Mouse (Mus musculus) hindbrain, embryonic 14.5 days (tissue): ENCODE measurements at regions not wholly inside any gene's neighbourhood (a gene's known extent, or its start where the extent isn't known, plus 50 kb on each side); places are given as distances from the start of the nearest gene placed in this dataset.

Experiments
- ATAC-seq: fragments of 200-750 bp; cut with Nextera tagmentation; 2 replicates; pipeline ENCODE4 v1.8.0; 2017; ENCODE audit warnings: moderate number of reproducible peaks, mild to moderate bottlenecking, moderate TSS enrichment, moderate library complexity; ENCODE audit not compliant: low FRiP score
- DNase-seq: peaks from one replicate; pipeline ENCODE4 v3.0.0-alpha.2; 2015; ENCODE audit warnings: low spot score
- H3K27ac ChIP-seq: fragments of 300-500 bp; sonication (generic); 2 replicates; pipeline ENCODE4 v1.5.1; 2014; ENCODE audit warnings: mild to moderate bottlenecking, moderate library complexity
- H3K27me3 ChIP-seq: fragments of 300-500 bp; sonication (generic); 2 replicates; pipeline ENCODE4 v1.6.1; 2014; ENCODE audit warnings: mild to moderate bottlenecking, low read length, mixed read lengths; ENCODE audit not compliant: control insufficient read depth, insufficient read depth
- H3K36me3 ChIP-seq: fragments of 300-500 bp; sonication (generic); replicated peaks from 2 replicates; pipeline ENCODE4 v1.6.1; 2014; ENCODE audit not compliant: control insufficient read depth, insufficient read depth
- H3K4me1 ChIP-seq: fragments of 300-500 bp; sonication (generic); replicated peaks from 2 replicates; pipeline ENCODE4 v1.6.1; 2014; ENCODE audit warnings: antibody characterized with exemption, low read length, mixed read lengths; ENCODE audit not compliant: control insufficient read depth, insufficient read depth
- H3K4me2 ChIP-seq: fragments of 300-500 bp; sonication (generic); replicated peaks from 2 replicates; pipeline ENCODE4 v1.6.1; 2014; ENCODE audit warnings: mild to moderate bottlenecking, moderate library complexity
- H3K4me3 ChIP-seq: fragments of 300-500 bp; sonication (generic); replicated peaks from 2 replicates; pipeline ENCODE4 v1.5.1; 2014; ENCODE audit warnings: mild to moderate bottlenecking, low read length
- H3K9ac ChIP-seq: fragments of 300-500 bp; sonication (generic); 2 replicates; pipeline ENCODE4 v1.6.1; 2014
- H3K9me3 ChIP-seq: fragments of 300-500 bp; sonication (generic); 2 replicates; pipeline ENCODE4 v1.6.1; 2016; ENCODE audit warnings: low read length; ENCODE audit not compliant: control insufficient read depth
- WGBS: fragments of 180-500 bp; shearing (Covaris S2); extraction: QIAGEN DNeasy Blood & Tissue Kit; methylation state at CpG from one replicate; pipeline ENCODE4 v1.1.7; 2014; 5-methylcytosine and 5-hydroxymethylcytosine counted together

DNA sequence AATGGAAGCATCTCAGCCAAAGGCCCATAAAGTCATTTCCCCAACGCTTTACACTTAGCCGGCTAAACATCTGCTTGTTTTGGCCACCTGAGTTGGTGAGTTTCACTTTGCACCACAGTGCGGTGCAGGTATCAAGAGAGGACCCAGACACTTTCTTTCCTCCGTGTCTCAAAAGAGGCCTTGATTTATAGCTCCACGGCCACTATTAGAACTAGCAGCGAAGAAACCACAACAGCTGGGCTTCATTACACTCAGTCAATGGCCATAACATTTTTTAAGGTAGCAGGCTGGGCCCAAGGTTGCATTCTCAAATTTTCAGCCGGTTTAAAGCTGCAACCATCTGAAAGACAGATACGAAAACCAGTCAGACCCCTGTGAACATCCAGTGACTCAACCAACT, 103.4 kb downstream of the Mreg start:
- DNase-seq, result no peak
- no peak overlapping the region for H3K9ac ChIP-seq
- no peaks in the 10 kb centered on the region for H3K36me3 ChIP-seq
- H3K27ac ChIP-seq, result no peak overlapping the region
- no peaks in the 10 kb centered on the region for H3K4me1 ChIP-seq
- no peak overlapping the region for H3K4me3 ChIP-seq
- ATAC-seq, result no peak
- H3K27me3 ChIP-seq, result no peaks in the 10 kb centered on the region
- H3K4me2 ChIP-seq, result no peak overlapping the region
- 91% methylated on average over 8 of the region's 8 CpGs for WGBS
- no peaks in the 10 kb centered on the region for H3K9me3 ChIP-seq

DNA sequence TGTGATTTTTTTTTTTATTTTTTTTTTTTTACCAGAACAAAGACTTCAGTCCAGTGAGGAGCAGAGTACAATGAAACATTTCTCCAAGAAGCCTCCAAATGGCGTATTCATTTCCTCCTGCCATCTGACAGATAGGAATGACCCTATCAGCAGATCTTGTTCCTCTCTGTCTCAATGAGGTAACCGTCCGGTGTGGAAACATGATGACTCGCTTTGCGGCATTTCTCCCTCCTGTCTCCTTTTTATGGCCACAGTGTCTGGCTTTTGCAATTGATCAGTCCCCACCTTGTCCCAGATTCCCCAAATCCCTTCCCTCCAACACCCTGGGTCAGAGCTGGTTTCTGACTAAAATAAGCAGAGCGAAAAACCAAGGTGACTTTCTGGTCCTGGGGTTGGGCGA, 105.0 kb downstream of the Mreg start:
- H3K9ac ChIP-seq, result no peak overlapping the region
- no peak overlapping the region for H3K4me3 ChIP-seq
- no peak overlapping the region for H3K27ac ChIP-seq
- no peaks in the 10 kb centered on the region for H3K27me3 ChIP-seq
- ATAC-seq (no peak), DNase-seq (no peak)
- H3K9me3 ChIP-seq, result no peaks in the 10 kb centered on the region
- H3K4me2 ChIP-seq, result no peak overlapping the region
- no peaks in the 10 kb centered on the region for H3K36me3 ChIP-seq
- no peaks in the 10 kb centered on the region for H3K4me1 ChIP-seq
- 92% methylated on average over 7 of the region's 7 CpGs for WGBS

DNA sequence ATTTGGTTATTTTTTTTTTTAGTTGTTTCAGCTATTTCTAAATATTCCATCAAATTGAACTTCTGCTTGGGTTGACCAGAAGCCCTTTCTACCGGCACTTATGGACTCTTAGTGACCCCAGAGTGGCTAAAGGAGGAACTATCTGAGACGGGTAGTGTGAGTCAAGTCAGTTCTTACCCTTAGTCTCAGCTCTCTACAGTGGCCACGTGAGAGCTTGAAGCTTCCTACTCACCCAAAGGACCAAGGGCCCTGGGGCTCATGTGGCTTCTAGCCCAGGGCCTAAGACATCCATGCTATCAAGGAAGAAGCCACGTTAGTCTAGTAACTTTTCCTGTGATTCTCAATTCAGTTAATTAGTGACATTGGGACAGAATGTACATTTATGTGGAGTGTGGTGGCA, 105.5 kb downstream of the Mreg start:
- H3K27ac ChIP-seq, result no peak overlapping the region
- H3K36me3 ChIP-seq, result no peaks in the 10 kb centered on the region
- 92% methylated on average over 4 of the region's 4 CpGs for WGBS
- H3K4me3 ChIP-seq, result no peak overlapping the region
- no peak overlapping the region for H3K9ac ChIP-seq
- H3K4me2 ChIP-seq, result no peak overlapping the region
- DNase-seq, result no peak
- ATAC-seq, result no peak
- no peaks in the 10 kb centered on the region for H3K27me3 ChIP-seq
- H3K9me3 ChIP-seq, result no peaks in the 10 kb centered on the region
- H3K4me1 ChIP-seq, result no peaks in the 10 kb centered on the region

DNA sequence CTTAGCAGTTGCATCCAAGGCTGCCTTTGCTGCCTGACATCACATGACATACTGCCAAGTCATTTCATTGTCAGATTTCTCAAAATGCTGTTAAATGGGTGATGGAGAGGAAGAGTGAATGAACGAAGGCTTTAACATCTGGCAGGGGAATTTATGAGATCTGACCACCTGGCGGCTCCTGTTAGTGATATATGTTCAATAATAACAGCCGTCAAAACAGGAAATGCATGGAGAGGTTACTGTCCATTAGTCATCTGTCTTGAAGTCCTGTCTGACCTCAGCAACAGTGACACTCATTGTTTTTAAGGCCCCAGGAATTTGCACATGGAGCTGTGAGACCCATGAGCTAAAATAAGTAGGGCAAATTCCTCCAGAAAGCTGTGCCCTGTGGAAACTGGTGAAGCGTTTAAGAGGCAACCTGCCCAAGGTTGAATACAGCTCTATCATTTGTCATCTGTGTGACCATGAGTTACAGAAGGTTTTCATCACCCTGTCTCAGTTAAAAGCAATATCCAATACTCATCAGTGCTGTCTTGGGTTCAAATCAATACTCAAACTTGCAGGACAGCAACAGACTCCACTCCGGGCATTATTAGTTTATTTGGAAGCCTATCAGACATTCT, 106.6 kb downstream of the Mreg start:
- WGBS, result 79% methylated on average over 5 of the region's 5 CpGs
- ATAC-seq (no peak), DNase-seq (no peak)
- H3K4me2 ChIP-seq, result no peak overlapping the region
- H3K27ac ChIP-seq, result no peak overlapping the region
- H3K9me3 ChIP-seq, result no peaks in the 10 kb centered on the region
- H3K4me3 ChIP-seq, result no peak overlapping the region
- H3K36me3 ChIP-seq, result no peaks in the 10 kb centered on the region
- no peaks in the 10 kb centered on the region for H3K27me3 ChIP-seq
- H3K4me1 ChIP-seq, result no peaks in the 10 kb centered on the region
- H3K9ac ChIP-seq, result no peak overlapping the region

DNA sequence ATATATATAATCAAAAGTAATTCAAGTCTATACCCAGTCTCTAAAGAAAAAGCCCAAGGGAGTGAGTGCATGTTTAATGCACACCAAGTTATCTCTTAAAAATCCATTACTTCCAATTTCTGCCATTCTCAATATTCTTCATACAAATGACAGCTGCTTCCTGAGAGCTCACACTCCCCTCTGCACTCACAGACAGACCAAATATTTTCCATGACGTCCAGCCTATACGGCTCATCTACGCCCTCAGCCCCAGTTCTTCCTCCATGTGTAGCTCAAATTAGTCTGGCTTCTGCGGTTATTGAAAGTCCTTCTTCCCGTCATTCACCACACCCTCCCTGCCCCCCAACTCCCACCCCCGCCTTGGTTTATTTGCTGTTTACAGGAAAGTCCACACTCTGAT, 108.1 kb downstream of the Mreg start:
- WGBS, result 81% methylated on average over 6 of the region's 6 CpGs
- no peaks in the 10 kb centered on the region for H3K27me3 ChIP-seq
- no peak overlapping the region for H3K27ac ChIP-seq
- H3K4me3 ChIP-seq, result no peak overlapping the region
- H3K9ac ChIP-seq, result no peak overlapping the region
- ATAC-seq (no peak), DNase-seq (no peak)
- H3K9me3 ChIP-seq, result no peaks in the 10 kb centered on the region
- no peaks in the 10 kb centered on the region for H3K4me1 ChIP-seq
- H3K36me3 ChIP-seq, result no peaks in the 10 kb centered on the region
- no peak overlapping the region for H3K4me2 ChIP-seq

DNA sequence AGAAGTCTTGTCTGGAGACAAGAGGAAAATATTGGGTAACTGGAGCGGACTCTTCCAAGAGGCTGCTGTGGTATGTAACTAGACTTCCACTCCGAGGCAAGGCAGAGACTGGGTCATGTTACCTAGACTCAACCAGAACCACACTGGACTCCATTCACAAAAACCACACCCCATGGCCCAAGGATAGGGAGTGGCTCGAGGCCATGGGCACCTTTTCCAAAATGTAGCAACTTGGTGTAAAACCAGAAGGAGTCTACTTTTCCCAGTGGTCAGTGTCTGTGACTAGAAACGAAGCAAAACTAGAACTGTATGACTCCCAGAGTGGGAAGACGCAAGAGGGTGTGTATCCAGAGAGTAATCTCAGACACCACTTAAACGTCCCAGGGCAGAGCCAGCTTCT, 108.7 kb downstream of the Mreg start:
- 90% methylated on average over 6 of the region's 6 CpGs for WGBS
- Histone ChIP-seq H3K4me1 (no peaks in the 10 kb centered on the region), H3K27ac (no peak overlapping the region), H3K27me3 (no peaks in the 10 kb centered on the region), H3K4me2 (no peak overlapping the region), H3K9me3 (no peaks in the 10 kb centered on the region), H3K4me3 (no peak overlapping the region), H3K9ac (no peak overlapping the region), H3K36me3 (no peaks in the 10 kb centered on the region)
- DNase-seq (no peak), ATAC-seq (no peak)

DNA sequence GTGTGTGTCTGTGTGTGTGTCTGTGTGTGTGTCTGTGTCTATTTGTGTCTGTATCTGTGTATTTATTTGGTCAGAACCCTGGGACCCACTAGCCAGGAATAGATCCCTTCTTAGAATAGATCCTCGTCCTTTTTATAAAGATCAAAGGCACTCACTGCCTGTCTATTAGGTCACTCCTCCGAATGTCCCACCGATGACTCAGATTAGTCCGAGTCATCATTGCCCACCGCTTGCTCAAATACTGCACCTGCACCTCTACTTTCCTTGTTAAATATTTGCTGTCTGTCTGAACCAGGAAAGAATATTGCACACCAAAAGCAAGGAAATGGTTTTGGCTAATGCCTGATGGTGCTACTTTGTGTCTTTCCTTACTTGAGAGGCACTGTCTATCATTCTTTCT, 112.7 kb downstream of the Mreg start:
- Histone ChIP-seq H3K9me3 (no peaks in the 10 kb centered on the region), H3K36me3 (no peaks in the 10 kb centered on the region), H3K9ac (no peak overlapping the region), H3K4me1 (no peaks in the 10 kb centered on the region), H3K27ac (no peak overlapping the region), H3K4me2 (no peak overlapping the region), H3K27me3 (no peaks in the 10 kb centered on the region), H3K4me3 (no peak overlapping the region)
- 86% methylated on average over 5 of the region's 5 CpGs for WGBS
- DNase-seq (no peak), ATAC-seq (no peak)

DNA sequence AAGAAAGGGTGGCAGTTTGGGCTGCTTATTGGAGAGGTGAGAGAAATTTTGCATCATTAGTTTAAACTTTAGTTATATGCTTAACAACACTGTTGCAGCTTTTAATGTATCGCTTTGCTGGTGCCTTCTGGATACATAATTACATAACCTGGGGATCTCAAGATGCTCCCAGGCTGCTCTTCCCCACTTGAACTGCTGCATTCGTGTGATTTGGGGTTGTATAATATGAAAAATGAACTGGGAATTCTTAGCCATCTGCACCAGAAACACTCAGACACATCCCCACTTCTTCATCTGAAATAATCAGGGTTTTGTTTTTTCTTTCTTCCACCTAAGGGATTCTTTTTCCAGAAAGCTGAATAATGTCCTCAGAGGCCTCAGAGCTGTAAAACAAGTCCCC, 120.8 kb downstream of the Mreg start:
- no peaks in the 10 kb centered on the region for H3K36me3 ChIP-seq
- WGBS, result 75% methylated on average over 2 of the region's 2 CpGs
- H3K9ac ChIP-seq, result no peak overlapping the region
- no peaks in the 10 kb centered on the region for H3K4me1 ChIP-seq
- 0 out of 2 replicates have a peak, but pooled peaks cover 2% of the 10 kb centered on the region for H3K9me3 ChIP-seq
- no peak overlapping the region for H3K4me3 ChIP-seq
- no peak for ATAC-seq
- H3K4me2 ChIP-seq, result no peak overlapping the region
- no peak for DNase-seq
- no peaks in the 10 kb centered on the region for H3K27me3 ChIP-seq
- no peak overlapping the region for H3K27ac ChIP-seq

DNA sequence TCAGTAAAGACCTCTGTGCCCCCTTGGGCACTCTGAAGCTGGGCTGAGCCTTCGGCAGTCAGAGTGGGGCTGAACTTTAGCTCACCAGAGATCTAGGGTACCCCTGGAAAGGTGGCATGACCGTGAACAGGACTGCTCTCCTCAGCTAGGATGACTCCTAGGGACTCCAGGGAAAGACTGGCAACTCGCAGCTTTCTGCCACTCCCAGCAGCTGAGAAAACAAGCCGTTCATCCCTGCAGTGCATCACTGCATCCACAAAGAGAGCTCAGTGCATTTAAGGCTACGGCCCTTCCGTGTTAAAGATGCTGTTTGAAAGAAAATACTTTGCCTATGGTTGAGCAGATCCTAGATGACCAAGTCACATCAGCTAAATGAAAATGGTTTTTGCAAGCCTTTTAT, 126.4 kb downstream of the Mreg start:
- WGBS, result 51% methylated on average over 6 of the region's 6 CpGs
- no peaks in the 10 kb centered on the region for H3K4me1 ChIP-seq
- no peak overlapping the region for H3K9ac ChIP-seq
- no peaks in the 10 kb centered on the region for H3K9me3 ChIP-seq
- no peak overlapping the region for H3K4me3 ChIP-seq
- ATAC-seq (no peak), DNase-seq (no peak)
- H3K36me3 ChIP-seq, result no peaks in the 10 kb centered on the region
- H3K27me3 ChIP-seq, result no peaks in the 10 kb centered on the region
- H3K27ac ChIP-seq, result no peak overlapping the region
- H3K4me2 ChIP-seq, result no peak overlapping the region

DNA sequence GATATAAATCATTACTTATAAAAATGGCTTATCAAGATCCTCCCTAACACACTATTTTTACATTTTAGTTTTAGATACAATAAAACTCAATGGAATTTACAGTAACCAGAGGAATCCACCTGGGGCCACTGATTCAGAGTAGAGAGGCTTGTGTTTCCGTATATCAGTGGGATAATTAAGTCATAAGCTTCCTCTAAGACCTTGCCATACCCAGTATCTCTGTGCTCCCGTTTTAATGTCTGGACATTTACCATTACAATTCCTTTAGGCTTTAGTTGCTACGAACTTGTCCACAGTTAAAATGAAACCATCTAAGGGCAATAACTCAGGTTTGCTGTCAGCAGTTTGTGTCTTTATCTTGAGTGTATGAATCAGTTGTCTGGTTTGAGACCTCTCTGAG, 127.9 kb downstream of the Mreg start:
- H3K4me2 ChIP-seq, result no peak overlapping the region
- H3K4me3 ChIP-seq, result no peak overlapping the region
- no peaks in the 10 kb centered on the region for H3K4me1 ChIP-seq
- H3K9me3 ChIP-seq, result no peaks in the 10 kb centered on the region
- H3K27me3 ChIP-seq, result no peaks in the 10 kb centered on the region
- 73% methylated on average over 3 of the region's 3 CpGs for WGBS
- H3K9ac ChIP-seq, result no peak overlapping the region
- H3K36me3 ChIP-seq, result no peaks in the 10 kb centered on the region
- no peak for DNase-seq
- H3K27ac ChIP-seq, result no peak overlapping the region
- no peak for ATAC-seq
